Mouse (Mus musculus) neural tube, embryonic 10.5 days (tissue): ENCODE results near the gene Tspan5.

Source experiments
- DNase-seq: peaks from one replicate; pipeline ENCODE4 v3.0.0-alpha.2; 2017; ENCODE audit warnings: low spot score; ENCODE audit errors: extremely low spot score

Tspan5 gene

DNA sequence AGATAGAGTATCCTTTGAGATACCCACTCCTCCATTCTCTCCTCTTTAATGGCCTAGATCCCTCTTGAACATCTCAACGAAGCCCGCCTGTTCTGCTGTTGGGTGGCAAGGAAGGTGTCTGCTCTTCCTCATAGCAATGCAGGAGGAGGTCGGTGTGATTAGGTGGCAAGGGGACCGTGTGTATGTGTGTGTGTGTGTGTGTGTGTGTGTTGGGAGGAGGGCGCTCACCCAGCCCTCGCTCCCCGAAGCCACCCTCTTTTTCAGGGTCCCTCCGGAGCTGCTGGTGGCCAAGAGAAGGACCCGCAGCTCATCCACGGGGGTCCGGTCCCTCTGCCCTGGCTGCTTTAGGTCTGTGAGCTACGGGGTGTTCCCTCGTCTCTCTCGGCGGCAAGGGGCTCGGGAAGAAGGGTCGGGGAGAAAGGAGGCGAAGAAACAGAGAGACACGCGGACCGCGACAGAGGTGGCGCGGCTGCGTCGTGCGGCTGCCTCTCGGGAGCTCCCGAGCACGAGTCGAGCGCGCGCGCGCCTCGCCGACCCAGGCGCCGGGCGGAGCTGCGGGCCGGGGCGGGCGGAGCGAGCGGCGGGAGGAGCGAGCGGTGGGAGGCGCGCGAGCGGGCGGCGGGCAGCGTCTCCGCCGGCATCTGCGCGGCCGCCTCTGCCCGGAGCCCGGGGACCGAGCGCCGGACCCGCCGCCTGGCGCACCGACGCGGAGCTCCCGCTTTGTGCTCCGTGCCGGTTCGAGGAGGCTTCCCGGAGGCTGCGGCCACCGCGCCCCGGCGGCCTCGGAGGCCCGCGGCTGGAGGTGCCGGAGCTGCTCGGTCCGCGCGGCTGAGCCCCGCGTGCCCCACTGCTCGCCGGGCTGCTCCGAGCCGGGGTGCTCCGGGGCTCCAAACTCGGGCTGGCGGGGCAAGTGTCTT lies at the start of gene Tspan5:
Gene Tspan5 (plus strand): TSS at position 547 of the 917 bp plus-strand sequence.
- DNase-seq: peak; percentile 76

DNA sequence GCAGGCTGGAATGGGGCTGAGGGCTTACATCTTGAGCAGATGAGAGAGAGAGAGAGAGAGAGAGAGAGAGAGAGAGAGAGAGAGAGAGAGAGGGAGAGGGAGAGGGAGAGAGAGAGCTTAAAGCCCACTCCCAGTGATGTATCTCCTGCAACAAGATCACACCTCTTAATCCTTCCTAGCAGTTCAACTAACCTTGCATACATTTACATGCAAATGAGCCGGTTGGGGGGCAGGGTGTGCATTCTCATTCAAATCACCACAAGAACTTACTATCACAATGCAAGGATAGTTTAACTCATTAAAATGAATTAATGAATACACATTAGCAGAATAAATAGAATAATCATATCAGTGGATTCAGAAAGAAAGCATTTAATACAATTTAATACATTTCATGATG lies 49.7 kb upstream of the Tspan5 start:
- DNase-seq: no peak

DNA sequence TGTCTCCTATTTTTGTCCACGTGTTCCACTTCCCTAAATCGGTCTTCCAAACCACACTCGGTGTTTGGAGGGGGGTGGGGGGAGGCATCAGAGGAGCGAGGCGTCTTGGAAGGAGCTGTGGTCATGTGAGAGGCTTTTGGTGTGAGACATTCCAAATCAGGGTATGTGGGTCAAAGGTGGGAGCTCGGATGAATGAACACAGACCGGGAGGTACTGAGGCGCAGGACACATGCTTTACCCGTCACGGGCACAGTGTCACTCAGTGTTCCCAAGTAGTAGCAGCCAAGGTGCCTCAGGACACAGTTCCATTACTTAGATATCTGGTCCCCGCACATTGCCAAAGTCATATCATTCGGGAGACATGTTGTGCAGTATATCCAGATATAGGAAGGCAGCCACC lies 38.6 kb upstream of the Tspan5 start:
- no peak for DNase-seq

DNA sequence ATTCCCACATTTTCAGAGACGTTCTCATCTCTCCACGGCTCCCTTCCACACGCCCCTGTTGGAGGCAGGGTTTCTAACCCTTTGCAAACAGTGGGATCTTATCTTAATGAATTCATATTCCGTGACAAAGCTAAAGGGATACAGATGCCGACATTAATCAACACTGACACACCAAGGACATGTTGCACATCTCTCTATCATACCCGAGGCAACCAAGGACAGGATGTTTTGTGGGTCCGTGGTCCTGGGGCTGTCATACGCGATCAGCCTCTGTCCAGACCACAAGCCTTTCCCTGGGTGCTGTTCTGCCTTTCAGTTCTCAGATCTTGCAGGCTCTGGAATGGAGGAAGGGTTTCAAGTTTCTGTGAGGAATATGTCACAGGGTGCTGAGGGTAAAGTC lies 37.5 kb upstream of the Tspan5 start:
- no peak for DNase-seq

DNA sequence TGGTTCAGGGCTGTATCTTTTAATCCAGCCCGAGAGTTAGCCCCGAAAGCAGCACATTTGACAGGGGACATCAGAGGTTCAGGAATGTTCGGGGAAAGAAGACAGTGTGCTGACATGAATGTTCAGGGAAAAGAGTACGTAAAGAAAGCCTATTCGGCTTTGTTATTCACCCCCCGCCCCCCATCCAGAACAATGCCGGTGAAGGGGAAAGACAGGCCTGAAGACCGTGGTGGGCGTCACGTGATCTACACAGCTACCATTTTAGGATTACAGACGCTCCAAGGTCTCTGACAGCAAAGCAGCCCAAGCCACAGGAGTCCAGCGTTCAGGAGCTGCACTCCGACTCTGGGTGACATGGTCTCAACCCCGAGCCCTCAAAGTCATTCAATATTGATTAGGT lies 36.1 kb upstream of the Tspan5 start:
- DNase-seq: no peak

DNA sequence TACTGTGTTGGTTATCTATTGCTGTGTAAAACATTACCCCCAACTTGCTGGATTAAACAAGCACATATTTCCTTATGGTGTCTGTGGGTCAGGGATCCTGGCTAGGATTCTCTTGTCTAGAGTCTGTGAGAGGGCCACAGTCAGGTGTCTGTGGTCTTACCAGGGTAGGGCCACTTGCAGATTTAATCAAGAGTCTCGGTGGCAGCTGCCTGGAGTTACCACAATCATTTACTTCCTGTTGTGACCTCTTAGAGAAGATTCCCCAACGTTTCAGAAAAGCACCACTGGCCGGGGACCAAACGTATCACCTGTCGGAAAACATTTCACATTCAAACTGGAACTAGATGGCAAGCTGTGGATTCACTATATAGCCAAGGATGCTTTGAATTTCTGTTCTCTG lies 32.8 kb upstream of the Tspan5 start:
- DNase-seq: no peak

DNA sequence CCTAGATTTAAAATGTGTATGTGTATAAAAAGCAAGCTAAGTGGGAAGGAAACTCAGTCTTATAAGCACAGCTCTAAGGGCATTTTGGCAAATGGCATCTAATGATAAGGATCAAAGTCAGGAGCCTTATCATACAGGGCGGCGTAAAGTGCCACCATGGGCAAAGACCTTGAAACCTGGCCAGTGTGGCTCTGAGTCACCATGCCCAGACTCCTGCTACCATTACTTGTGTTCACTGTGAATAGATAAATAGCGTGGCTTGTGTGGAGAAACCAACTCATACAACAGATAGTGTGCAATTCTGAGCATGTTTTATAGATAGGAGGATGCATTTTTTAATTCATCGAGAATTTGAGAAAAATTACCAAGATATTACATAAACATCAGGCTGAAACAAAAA lies 30.0 kb upstream of the Tspan5 start:
- no peak for DNase-seq

DNA sequence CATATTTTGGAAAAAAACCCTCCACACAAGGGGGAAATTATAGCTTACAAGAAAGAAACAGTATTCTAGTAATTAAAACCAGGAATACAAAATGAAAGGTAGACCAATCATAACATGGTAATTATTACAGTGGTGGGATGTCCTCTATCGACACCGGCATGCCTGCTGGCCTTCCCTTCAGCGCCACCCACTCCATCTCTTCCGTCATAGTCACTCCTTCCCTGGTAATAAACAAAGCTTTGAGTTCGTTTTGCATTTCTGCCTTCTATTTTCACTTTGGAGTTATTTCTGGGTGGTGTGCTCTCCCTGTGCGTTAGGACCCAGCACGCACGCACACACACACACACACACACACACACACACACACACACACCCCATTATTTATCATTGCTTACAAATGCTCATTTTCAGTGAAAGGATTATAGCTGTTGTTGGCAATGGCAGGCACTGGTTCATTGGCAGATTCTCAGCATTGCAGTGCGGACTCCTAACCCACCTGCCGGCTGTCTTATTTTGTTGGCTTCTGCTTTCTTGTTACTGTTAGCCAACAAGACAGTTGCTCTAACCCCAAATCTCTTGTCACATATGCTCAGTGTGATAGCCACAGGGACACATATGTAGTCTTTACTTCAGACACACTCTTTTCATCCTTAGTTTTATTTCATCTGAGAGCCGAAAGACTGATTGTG lies 29.4 kb upstream of the Tspan5 start:
- DNase-seq: no peak

DNA sequence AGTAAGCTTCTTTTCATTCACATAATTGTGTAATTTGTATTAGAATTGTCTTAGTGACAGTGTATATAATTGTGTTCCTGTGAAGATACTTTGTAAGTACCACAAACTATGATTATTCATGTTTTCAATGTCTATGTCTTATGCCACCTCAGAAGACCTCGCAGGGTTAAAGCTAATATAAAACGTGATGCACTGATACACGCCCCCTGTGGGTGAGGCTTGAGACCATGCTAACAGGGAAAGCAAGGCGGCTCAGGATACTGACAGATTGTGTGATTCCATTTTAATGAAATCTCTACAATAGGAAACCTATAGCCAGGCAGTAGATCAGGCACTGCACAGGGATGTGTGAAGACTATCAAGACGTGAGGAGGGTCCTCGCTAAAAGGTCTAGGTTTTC lies 28.9 kb upstream of the Tspan5 start:
- DNase-seq: no peak

DNA sequence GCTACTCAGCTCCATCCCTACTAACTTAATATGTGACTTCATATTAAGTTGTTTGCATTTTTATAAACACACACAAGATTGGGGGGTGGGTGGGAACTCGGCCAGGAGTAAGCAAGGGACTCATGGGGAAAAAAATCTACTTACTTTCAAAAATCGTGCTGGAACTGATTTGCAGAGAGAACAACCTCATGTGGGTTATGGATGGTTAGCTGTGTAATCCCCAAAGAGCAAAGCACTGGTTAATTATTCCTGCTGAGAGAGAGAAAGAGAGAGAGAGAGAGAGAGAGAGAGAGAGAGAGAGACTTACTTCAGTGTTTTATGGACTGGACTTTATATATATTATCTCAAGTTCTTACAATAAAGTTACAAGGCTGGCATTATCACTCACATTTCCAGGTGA lies 27.2 kb upstream of the Tspan5 start:
- DNase-seq: no peak

DNA sequence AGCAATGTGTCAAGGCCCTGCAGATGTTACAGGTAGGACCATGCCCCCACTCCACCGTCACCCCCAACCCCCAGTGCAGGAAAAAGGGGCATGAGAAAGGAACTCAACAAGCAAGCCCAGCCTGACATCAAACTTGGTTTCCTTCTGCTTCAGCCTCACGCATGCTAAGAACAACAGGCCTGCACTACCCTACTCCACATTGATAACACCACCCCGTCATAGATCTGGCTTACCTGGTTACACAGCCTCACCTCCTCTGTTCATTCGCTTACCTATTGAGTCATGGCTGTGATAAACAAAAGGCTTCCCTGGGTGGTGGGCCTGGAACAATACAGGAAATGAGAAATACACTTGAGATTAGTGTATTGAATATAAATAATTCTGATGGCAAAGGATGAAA lies 26.8 kb upstream of the Tspan5 start:
- DNase-seq: no peak

DNA sequence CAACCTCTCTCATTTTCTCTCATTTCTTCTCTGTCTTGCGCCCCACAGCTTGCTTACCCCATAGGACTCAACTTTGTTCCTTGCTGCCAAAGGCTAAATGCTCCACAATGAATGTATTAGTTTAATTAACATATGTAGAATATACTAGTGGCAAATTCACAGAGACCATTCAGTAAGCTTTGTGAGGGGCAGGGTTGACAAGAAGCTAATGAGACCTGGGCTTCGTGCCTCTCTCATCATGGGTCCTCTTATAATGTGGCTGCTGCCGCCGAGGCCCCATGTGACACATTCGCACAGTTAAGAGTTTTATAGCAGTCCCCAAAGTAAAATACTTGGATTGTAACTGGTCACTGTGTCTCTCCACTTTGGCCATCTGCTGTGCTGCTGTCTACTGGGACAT lies 25.0 kb upstream of the Tspan5 start:
- no peak for DNase-seq

DNA sequence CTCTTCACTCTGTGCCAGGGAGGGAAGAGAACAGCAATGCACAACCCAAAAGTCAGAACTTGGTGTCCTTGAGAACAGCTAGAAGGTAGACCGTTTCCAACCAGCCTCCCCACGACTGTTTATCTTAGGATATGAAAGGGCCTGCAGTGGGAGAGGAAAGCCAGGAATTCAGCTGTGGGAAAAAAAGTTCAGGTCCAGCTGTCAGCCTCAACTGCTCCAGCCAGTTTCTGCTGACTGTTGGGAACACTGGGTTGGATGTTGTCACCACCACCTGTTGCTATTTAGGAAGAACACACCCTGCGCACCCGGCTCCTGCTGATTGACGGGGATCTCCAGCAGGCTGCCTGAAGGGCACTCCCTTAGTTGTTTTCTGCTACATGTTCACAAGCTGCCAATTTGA lies 19.8 kb upstream of the Tspan5 start:
- DNase-seq: no peak

DNA sequence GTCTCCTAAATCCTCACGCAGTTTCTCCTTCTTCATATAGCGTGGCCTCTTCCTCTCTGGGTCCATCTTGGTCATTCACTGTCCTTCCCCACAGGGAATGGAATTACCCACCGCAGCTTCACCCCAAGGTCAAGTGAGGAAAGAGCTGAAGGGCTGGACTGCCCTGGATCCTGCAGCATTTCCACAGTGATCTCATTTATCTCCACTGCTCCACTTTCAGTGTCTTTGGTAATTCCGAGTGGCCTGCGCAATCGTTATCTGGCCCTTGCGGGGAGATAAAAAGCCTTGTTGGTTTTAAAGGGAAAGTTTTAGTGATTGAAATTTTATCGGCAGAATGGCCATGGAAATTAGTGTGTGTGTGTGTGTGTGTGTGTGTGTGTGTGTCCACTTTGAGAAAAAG lies 14.4 kb upstream of the Tspan5 start:
- no peak for DNase-seq

DNA sequence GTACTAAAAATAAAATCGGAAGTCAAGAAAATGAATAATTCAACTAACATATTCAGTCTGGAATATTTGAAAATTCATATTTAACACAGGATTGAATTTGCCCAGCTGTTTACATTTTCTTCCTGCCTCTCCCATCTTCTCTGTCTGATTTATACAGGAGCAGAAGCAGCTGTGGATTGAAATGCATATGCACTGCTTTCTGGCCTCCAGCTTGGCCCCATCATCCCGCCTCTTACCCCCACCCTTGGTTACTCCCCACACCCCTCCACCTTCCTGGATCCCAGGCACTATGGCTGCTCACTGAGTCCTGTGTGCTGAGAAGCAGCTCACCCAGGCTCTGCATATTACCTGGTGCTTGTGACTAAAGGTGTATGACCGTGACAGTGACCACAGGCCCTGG lies 13.2 kb upstream of the Tspan5 start:
- no peak for DNase-seq

DNA sequence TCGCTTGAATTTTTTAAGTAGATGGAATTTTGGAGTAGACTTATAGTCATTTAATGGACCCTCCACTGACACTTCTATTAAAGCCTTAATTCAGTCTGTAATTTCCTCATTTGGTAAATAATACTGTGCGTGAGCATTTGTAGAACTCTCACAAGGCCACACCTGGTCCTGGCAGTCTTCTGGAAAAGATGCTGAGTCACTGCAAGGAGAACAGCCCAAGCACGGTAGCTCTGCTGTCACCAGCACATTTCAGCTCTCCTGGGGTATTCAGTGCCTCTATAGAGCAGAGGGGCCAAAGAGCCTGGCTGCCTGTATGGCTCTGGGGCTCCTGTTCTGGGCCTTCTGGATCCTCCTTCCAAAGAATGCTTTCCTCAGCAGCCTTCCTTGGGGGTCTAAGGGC lies 11.2 kb upstream of the Tspan5 start:
- DNase-seq: no peak

DNA sequence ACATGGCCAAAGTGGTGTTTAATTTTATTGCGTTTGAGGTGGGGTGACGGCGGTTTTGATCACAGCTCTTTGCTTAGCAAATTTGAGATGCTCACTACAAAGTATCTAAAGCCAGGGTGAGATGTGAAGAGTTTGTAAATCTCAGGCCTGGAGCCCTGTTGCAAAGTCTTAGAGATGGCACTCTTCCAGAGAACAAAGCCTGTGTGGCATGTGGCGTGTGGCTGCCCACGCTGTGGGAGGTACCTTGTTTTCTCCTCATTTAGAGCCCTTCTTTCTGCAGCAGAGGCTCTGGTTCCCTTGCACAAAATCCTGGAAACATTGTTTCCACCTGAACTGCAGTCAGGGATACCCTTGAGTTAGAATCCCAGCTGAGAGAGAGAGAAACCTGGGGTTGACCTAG lies 6.2 kb upstream of the Tspan5 start:
- DNase-seq: no peak

DNA sequence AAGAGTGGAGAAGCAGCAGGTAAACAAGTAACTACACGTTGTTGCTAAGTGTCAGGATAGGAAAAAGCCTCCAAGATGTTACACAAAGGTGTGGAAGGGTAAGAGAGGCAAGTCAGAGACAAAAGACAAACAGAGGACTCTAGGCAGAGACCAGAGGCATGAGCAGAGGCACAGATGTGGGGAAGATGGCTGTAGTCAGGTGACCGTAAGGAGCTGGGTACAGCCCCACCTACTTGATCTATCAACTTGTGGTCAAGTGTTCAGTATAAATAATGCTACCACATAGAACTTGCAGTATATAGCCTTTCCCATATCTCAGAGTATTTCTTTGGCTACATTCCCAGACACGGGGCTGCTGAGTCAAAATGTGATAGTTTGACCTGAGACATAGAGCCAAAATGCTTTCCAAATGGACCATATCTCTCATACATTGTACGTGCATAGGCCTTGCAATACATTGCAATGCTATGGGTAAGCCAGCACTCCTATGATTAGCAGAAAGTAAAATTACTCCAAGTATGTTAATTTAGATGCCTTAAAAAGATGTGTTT lies 2.8 kb upstream of the Tspan5 start:
- DNase-seq: no peak

DNA sequence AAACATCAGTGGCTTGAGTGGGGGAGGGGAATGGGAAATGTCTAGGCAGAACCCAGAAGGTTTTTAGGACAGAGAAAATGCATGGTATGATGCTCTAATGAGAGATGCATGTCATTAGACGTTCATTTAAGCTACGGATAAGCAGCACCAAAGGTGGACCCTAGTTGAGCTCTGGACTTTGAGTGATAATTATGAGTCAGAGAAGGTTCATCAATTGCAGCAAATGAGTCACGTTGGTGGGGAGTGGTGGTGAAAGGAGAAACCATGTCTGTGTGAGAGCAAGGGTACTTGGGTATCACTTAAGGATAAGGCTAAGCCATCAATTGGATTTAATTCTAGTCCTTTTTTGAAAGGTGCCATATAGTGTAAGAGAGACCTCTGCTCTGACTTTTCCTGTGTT lies 1.7 kb upstream of the Tspan5 start:
- DNase-seq: no peak

DNA sequence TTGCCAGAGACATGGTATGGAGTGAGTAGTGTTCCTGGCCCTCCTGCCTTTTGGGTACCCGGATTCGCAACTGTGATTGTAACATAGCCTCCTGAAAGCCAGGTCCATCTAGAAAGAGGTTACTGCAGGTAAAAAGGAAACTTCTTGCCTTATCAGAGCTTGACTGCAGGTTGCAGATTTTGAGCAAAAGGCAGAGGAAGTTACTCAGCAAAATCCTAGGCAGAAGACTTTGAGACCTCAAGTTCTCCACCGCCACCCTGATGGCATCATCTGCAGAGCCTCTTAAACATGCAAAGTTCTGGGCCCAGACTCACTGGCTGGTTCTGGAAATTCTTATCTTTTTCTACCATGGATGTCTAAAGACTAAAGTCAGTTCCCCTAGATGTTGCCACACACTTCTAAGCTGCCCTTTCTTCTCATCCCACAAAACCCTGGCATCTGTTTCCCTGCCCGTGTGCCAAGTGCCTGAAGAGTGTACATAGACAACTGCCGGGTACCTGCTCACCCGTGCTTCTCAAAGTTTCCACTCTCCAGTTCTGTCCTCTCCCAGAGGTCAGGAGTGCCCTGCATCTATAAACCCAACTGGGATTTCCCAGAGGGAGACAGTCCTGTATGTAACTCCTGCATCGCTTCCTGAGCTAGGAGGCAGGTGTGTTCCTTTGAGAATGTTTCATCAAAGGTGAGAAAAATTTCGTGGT lies 1.0 kb upstream of the Tspan5 start:
- no peak for DNase-seq

DNA sequence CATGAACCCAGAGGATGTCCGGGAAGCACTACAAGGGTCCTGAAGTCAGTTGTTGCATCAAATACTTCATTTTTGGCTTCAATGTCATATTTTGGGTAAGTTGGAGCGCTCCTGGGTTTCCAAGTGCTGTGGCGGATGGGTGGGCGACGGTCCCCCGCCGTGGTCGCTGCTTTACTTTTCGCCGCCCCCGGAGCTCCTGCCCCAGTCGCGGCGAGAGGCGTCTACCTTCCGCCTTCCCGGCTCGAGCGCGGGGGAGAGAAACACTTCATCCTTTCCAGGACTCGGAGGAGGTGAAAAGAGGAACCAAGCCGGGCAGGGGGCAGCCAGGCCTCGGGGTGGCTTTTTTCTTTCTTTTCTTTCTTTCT lies 553 bp downstream of the Tspan5 start:
- peak; percentile 69 for DNase-seq

DNA sequence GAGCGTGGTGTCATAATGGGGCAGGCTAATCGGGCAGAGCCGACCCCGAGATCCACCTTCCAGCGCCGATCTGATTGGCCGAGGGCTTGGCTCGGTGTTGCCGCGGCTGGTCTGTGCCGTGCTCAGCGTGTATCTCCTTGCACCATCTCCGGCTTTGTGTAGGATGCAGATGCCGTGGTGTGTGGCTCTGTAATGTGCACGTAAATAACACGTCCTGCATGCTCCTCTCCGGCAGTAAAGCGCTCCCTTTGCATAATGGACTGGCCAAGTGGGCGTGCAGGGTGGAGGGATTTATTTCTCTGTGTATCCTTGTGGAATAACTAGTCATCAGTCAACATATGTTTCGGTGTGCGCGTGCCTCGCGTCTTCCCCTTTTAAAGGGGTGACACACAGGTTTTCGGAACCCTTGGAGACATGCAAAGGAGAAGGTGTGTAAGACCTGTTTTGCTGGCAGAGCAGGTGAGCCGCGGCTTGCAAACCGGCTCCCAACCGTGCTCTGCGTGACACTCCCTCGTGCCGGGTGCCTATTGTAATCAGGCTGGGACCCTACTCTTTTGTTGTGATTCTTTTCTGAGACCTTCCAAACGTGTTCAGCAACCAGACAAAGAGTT lies 1.2 kb downstream of the Tspan5 start:
- DNase-seq: peak; percentile 84
